Mouse (Mus musculus): ENCODE measurements around the gene Olfr424. TPM values are rescaled to one million over a fixed set of nuclear protein-coding genes. Genes with fewer than 3 reads are reported as not detected.
A peak's percentile ranks its signal among the peaks of the same experiment; 100 is the strongest.

The Olfr424 gene
- polyA plus RNA-seq, 1 experiment from 2014 or later = not detected

DNA sequence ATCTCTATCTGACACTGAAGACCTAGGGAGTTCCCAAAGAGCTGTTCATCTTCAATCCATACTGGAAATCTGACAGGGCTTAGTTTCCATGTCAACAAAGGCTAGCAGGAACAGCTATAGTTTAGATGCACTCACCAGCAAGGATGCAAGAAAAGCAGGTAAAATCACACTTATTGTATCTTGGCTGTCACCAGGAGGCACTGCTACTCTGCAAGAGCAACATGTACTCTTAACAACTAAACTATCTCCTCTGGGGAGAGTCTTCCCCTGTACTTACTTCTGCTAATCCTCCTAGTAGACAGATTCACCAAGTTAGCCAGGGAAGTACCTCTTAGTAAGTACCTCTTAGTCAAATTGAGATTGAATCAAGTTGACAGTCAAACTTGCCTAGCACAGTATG, 37.7 kb downstream of the Olfr424 start:
- DNase-seq (ENCODE audit: low spot score) = no peak
- Histone ChIP-seq H3K27me3 (replicated peaks; ENCODE audit: low read depth, poor library complexity, severe bottlenecking) (no peaks in the 10 kb centered on the region), H3K4me3 (no peak overlapping the region), H3K27ac (replicated peaks) (no peak overlapping the region), H3K36me3 (replicated peaks) (no peaks in the 10 kb centered on the region), H3K9me3 (no peaks in the 10 kb centered on the region), H3K4me1 (peaks cover 2% of the 10 kb centered on the region; the same call in 1 of the 2 replicates)

GRCm38 (mm10) chr1:174170706-174171501, 39.6 kb downstream of the Olfr424 start:
- DNase-seq (ENCODE audit: low spot score) = no peak
- Histone ChIP-seq H3K9me3 (no peaks in the 10 kb centered on the region), H3K27me3 (replicated peaks; ENCODE audit: low read depth, poor library complexity, severe bottlenecking) (no peaks in the 10 kb centered on the region), H3K4me1 (peaks cover 2% of the 10 kb centered on the region; the same call in 1 of the 2 replicates), H3K27ac (replicated peaks) (no peak overlapping the region), H3K4me3 (no peak overlapping the region), H3K36me3 (replicated peaks) (no peaks in the 10 kb centered on the region)
- WGBS = 86% methylated on average over 5 of the region's 5 CpGs

GRCm38 (mm10) chr1:174171537-174171936, 40.2 kb downstream of the Olfr424 start:
- Histone ChIP-seq H3K27ac (replicated peaks) (no peak overlapping the region), H3K9me3 (no peaks in the 10 kb centered on the region), H3K4me3 (no peak overlapping the region), H3K36me3 (replicated peaks) (no peaks in the 10 kb centered on the region), H3K4me1 (peaks cover 2% of the 10 kb centered on the region; the same call in 1 of the 2 replicates), H3K27me3 (replicated peaks; ENCODE audit: low read depth, poor library complexity, severe bottlenecking) (no peaks in the 10 kb centered on the region)
- DNase-seq (ENCODE audit: low spot score) = no peak
- WGBS = 54% methylated on average over 2 of the region's 2 CpGs

- Histone ChIP-seq H3K4me3 (no peak within 1 kb of the TSS), H3K4me1 (peaks cover 2% of the 10 kb centered on the region; the same call in 1 of the 2 replicates), H3K9me3 (no peaks in the 10 kb centered on the region), H3K27ac (replicated peaks) (no peak within 1 kb of the TSS), H3K27me3 (replicated peaks; ENCODE audit: low read depth, poor library complexity, severe bottlenecking) (no peaks in the 10 kb centered on the region), H3K36me3 (replicated peaks) (no peaks in the 10 kb centered on the region)
- WGBS = 35% methylated on average over 3 of the region's 3 CpGs
- DNase-seq (ENCODE audit: low spot score) = peak; percentile 9
Measured at GRCm38 (mm10) chr1:174172605-174173004, 41.3 kb downstream of the Olfr424 start, which contains the start of gene Spta1. TSS of gene Spta1 (plus strand) at chr1:174172776.

Other genes with a start within 250 kb of the Olfr424 start
- gene Ifi211, start 218.5 kb upstream of the Olfr424 start, polyA plus RNA-seq (2016; fragmentation: Nextera tagmentation; extraction: Ambion mirVana) = 0.11 TPM in 1 of 2 replicates, not detected in the other
- 0.10 TPM in 1 of 2 replicates, not detected in the other for gene Mndal, start 189.0 kb upstream of the Olfr424 start, polyA plus RNA-seq (2016; fragmentation: Nextera tagmentation; extraction: Ambion mirVana)
- gene Ifi203, start 188.8 kb upstream of the Olfr424 start, polyA plus RNA-seq (2016; fragmentation: Nextera tagmentation; extraction: Ambion mirVana) = 0.26 TPM in 1 of 2 replicates, not detected in the other
- not detected in 2 replicates for gene Ifi202b, start 148.8 kb upstream of the Olfr424 start, polyA plus RNA-seq (2016; fragmentation: Nextera tagmentation; extraction: Ambion mirVana)
- not detected in 2 replicates for gene Ifi205, start 99.7 kb upstream of the Olfr424 start, polyA plus RNA-seq (2016; fragmentation: Nextera tagmentation; extraction: Ambion mirVana)
- gene Olfr433, start 90.8 kb upstream of the Olfr424 start, polyA plus RNA-seq (2016; fragmentation: Nextera tagmentation; extraction: Ambion mirVana) = not detected in 2 replicates
- gene Olfr432, start 82.3 kb upstream of the Olfr424 start, polyA plus RNA-seq (2016; fragmentation: Nextera tagmentation; extraction: Ambion mirVana) = not detected in 2 replicates
- not detected in 2 replicates for gene Olfr430, start 64.9 kb upstream of the Olfr424 start, polyA plus RNA-seq (2016; fragmentation: Nextera tagmentation; extraction: Ambion mirVana)
- not detected in 2 replicates for gene Olfr429, start 47.2 kb upstream of the Olfr424 start, polyA plus RNA-seq (2016; fragmentation: Nextera tagmentation; extraction: Ambion mirVana)
- gene Olfr427, start 34.6 kb upstream of the Olfr424 start, polyA plus RNA-seq (2016; fragmentation: Nextera tagmentation; extraction: Ambion mirVana) = not detected in 2 replicates
- 0.31 TPM in 1 of 2 replicates, not detected in the other for gene Olfr231, start 10.4 kb upstream of the Olfr424 start, polyA plus RNA-seq (2016; fragmentation: Nextera tagmentation; extraction: Ambion mirVana)
- 0.09 TPM in 1 of 2 replicates, not detected in the other for gene Olfr420, start 24.1 kb downstream of the Olfr424 start, polyA plus RNA-seq (2016; fragmentation: Nextera tagmentation; extraction: Ambion mirVana)
- 1.6 TPM in 2 replicates for gene Spta1, start 41.3 kb downstream of the Olfr424 start, polyA plus RNA-seq (2016; fragmentation: Nextera tagmentation; extraction: Ambion mirVana)
- 0.05 TPM in 1 of 2 replicates, not detected in the other for gene Olfr419, start 120.5 kb downstream of the Olfr424 start, polyA plus RNA-seq (2016; fragmentation: Nextera tagmentation; extraction: Ambion mirVana)
- gene Mptx1, start 199.0 kb downstream of the Olfr424 start, polyA plus RNA-seq (2016; fragmentation: Nextera tagmentation; extraction: Ambion mirVana) = not detected in 2 replicates
- gene Olfr417, start 233.6 kb downstream of the Olfr424 start, polyA plus RNA-seq (2016; fragmentation: Nextera tagmentation; extraction: Ambion mirVana) = not detected in 2 replicates